Mouse (Mus musculus) neural tube, embryonic 12.5 days (tissue): Measurements from ENCODE around the gene Tubb3. TPM values are rescaled to one million over a fixed set of nuclear protein-coding genes. Genes with fewer than 3 reads are reported as not detected.

Source experiments
- polyA plus RNA-seq: library from polyadenylated mRNA; unstranded; fragments of >200 nt; fragmentation: Nextera tagmentation; extraction: Ambion mirVana; gene quantifications from 2 replicates; pipeline ENCODE4 v1.2.1, GENCODE M21; 2016

Tubb3 gene
- polyA plus RNA-seq, 1 experiment from 2014 or later: 1,244 TPM

Other genes with a start within 250 kb of the Tubb3 start
- 0.33 and 0.37 TPM in 2 replicates for gene Dpep1, start 225.2 kb upstream of the Tubb3 start, polyA plus RNA-seq
- gene Chmp1a, start 198.7 kb upstream of the Tubb3 start, polyA plus RNA-seq: 145 and 148 TPM in 2 replicates
- gene Spata33, start 198.6 kb upstream of the Tubb3 start, polyA plus RNA-seq: 7.0 and 8.5 TPM in 2 replicates
- gene Cdk10, start 186.6 kb upstream of the Tubb3 start, polyA plus RNA-seq: 35.6 and 36.1 TPM in 2 replicates
- 3.8 and 4.7 TPM in 2 replicates for gene Spata2l, start 175.2 kb upstream of the Tubb3 start, polyA plus RNA-seq
- gene Zfp276, start 157.2 kb upstream of the Tubb3 start, polyA plus RNA-seq: 32.9 and 36.0 TPM in 2 replicates
- gene Vps9d1, start 157.1 kb upstream of the Tubb3 start, polyA plus RNA-seq: 40.3 and 51.1 TPM in 2 replicates
- 22.5 and 24.6 TPM in 2 replicates for gene Fanca, start 92.8 kb upstream of the Tubb3 start, polyA plus RNA-seq
- gene Spire2, start 78.7 kb upstream of the Tubb3 start, polyA plus RNA-seq: 35.6 and 38.3 TPM in 2 replicates
- gene Tcf25, start 37.7 kb upstream of the Tubb3 start, polyA plus RNA-seq: 225 and 278 TPM in 2 replicates
- gene Mc1r, start 4.3 kb upstream of the Tubb3 start, polyA plus RNA-seq: 0.10 and 0.18 TPM in 2 replicates
- 43.2 and 45.1 TPM in 2 replicates for gene Def8, start 12.1 kb downstream of the Tubb3 start, polyA plus RNA-seq
- gene Afg3l1, start 66.5 kb downstream of the Tubb3 start, polyA plus RNA-seq: 59.8 and 63.3 TPM in 2 replicates
- gene Dbndd1, start 104.0 kb downstream of the Tubb3 start, polyA plus RNA-seq: 55.5 and 56.0 TPM in 2 replicates
- gene Gas8, start 107.4 kb downstream of the Tubb3 start, polyA plus RNA-seq: 39.5 and 42.1 TPM in 2 replicates
- 12.9 and 14.2 TPM in 2 replicates for gene Rhou, start 242.5 kb downstream of the Tubb3 start, polyA plus RNA-seq